Mouse (Mus musculus): ENCODE results near the gene Rock2.
"Not testable (repeated sequence)": the region's sequence is repeated elsewhere in the genome, so short reads cannot be mapped to it uniquely, and the experiment has no call there.

GRCm38 (mm10) chr12:17021125-17021524 is 126.4 kb downstream of the Rock2 start:
- not testable (repeated sequence) for TF ChIP-seq GATA1 (IDR thresholded peaks at IDR 0.05; ENCODE audit: borderline replicate concordance, low read length); FLI1 (IDR thresholded peaks at IDR 0.05; ENCODE audit: low read length)
